Mouse (Mus musculus) CD4-positive helper T cell, adult 2 months (primary cell): ENCODE measurements around the gene Parp1.
A peak's percentile ranks its signal among the peaks of the same experiment; 100 is the strongest.
"Not testable (repeated sequence)": the region's sequence is repeated elsewhere in the genome, so short reads cannot be mapped to it uniquely, and the experiment has no call there.

Experiments
- DNase-seq: peaks from one replicate; pipeline ENCODE4 v3.0.0-alpha.2; 2012; ENCODE audit warnings: low read depth, missing footprints, low spot score

Parp1 gene

GRCm38 (mm10) chr1:180626141-180626540, 57.4 kb downstream of the Parp1 start:
- DNase-seq = no peak

GRCm38 (mm10) chr1:180637796-180638195, 69.1 kb downstream of the Parp1 start:
- DNase-seq = not testable (repeated sequence)

GRCm38 (mm10) chr1:180639416-180640401, 71.0 kb downstream of the Parp1 start:
- DNase-seq = peak; percentile 40

GRCm38 (mm10) chr1:180640605-180641125, 71.9 kb downstream of the Parp1 start:
- peak; percentile 55 for DNase-seq

- peak; percentile 92 for DNase-seq
Measured at GRCm38 (mm10) chr1:180641137-180641517, 72.4 kb downstream of the Parp1 start, which contains the start of gene Lin9. Gene Lin9, plus strand, starts transcription at chr1:180641150.

GRCm38 (mm10) chr1:180641518-180642227, 72.9 kb downstream of the Parp1 start:
- peak; percentile 39 for DNase-seq

GRCm38 (mm10) chr1:180642228-180642564, 73.5 kb downstream of the Parp1 start:
- peak; percentile 40 for DNase-seq
